ENCODE assay signal across 10 mouse cellular contexts in the genomic region with DNA sequence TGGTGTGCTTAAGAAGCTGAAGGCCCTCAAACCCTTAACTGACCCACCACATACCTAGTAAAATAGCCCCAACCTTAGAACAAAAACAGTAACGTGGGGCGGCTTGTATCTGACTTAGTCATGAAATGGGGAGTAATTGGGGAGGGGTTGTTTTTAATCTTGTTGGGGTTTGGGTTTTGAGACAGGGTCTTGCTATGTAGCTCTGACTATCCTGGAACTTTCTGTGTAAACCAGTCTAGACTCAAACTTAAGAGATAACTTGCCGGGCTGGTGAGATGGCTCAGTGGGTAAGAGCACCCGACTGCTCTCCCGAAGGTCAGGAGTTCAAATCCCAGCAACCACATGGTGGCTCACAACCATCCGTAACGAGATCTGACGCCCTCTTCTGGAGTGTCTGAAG. TPM values are rescaled to one million over a fixed set of nuclear protein-coding genes. Genes with fewer than 3 reads are reported as not detected.
A peak's percentile ranks its signal among the peaks of the same experiment; 100 is the strongest.
DNase-seq lines count a peak whose midpoint lies in the region; ATAC-seq and TF ChIP-seq lines count a peak whose summit lies in the region.
"Not testable (repeated sequence)": the region's sequence is repeated elsewhere in the genome, so short reads cannot be mapped to it uniquely, and the experiment has no call there.
"Had no signal": no experiment of that assay in that cellular context is flagged by ENCODE, and none has a peak within 500 bp of the region (broad histone marks: within the 10 kb centered on the region; RNA-seq: fewer than 3 reads in every experiment).

No protein-coding gene starts in this region.

- ATAC-seq in liver, embryonic 11.5 days (replicated peaks; ENCODE audit: low FRiP score) = peak; percentile 11; the same call in 1 of the 2 replicates
- peak; percentile 37; the same call in 1 of the 2 replicates for ATAC-seq in liver, embryonic 13.5 days (ENCODE audit: low read depth)
- peak; percentile 11; the same call in 1 of the 2 replicates for ATAC-seq in liver, embryonic 14.5 days (ENCODE audit: insufficient read depth)
- ATAC-seq in midbrain, embryonic 11.5 days (ENCODE audit: low FRiP score) = not testable (repeated sequence)

- not testable (repeated sequence) for TF ChIP-seq POLR2A in CH12.LX (IDR thresholded peaks at IDR 0.05; ENCODE audit: low read depth, low read length)

- H3K9me3 ChIP-seq in CH12.LX (replicated peaks; ENCODE audit: low read length); liver, embryonic 11.5 days (ENCODE audit: control insufficient read depth, low read length); liver, embryonic 13.5 days (replicated peaks); liver, embryonic 14.5 days (ENCODE audit: control insufficient read depth, low read length); midbrain, embryonic 11.5 days (ENCODE audit: control insufficient read depth, low read length): not testable (repeated sequence)

- TF ChIP-seq RAD21 in CH12.LX (IDR thresholded peaks at IDR 0.05; ENCODE audit: low read depth, low read length) = not testable (repeated sequence)

- H3K9ac ChIP-seq in CH12.LX (ENCODE audit: insufficient read depth, low read depth); liver, embryonic 11.5 days (ENCODE audit: low read depth, low read length); liver, embryonic 13.5 days; liver, embryonic 14.5 days (replicated peaks); midbrain, embryonic 11.5 days (ENCODE audit: low read length): not testable (repeated sequence)

- H3K27me3 ChIP-seq in CH12.LX (replicated peaks); liver, embryonic 11.5 days (replicated peaks; ENCODE audit: control insufficient read depth, insufficient read depth, low read length); liver, embryonic 13.5 days; liver, embryonic 14.5 days (ENCODE audit: control insufficient read depth, insufficient read depth, low read length); midbrain, embryonic 11.5 days (ENCODE audit: control insufficient read depth, insufficient read depth, low read length): not testable (repeated sequence)

- H3K79me2 ChIP-seq in CH12.LX (replicated peaks; ENCODE audit: control insufficient read depth, extremely low read depth, insufficient read depth, poor library complexity, severe bottlenecking) = not testable (repeated sequence)

- in situ Hi-C loops in CH12.LX (cut with MboI; ENCODE audit: low pct_ligation_motif_present, low pct_unique_long_range_greater_than_20kb, low sequenced_read_pairs) = not testable (repeated sequence)

- H3K4me1 ChIP-seq in CH12.LX (ENCODE audit: control insufficient read depth in 1 of 2, insufficient read depth in 2 of 2); liver, embryonic 11.5 days (replicated peaks; ENCODE audit: control insufficient read depth, insufficient read depth, low read length); liver, embryonic 14.5 days (replicated peaks; ENCODE audit: control insufficient read depth in 2 of 2, insufficient read depth in 2 of 2, low read length in 1 of 2); midbrain, embryonic 11.5 days (ENCODE audit: control insufficient read depth, insufficient read depth, low read length): not testable (repeated sequence)
- H3K4me1 ChIP-seq in liver, embryonic 13.5 days (replicated peaks) = peaks cover 14% of the 10 kb centered on the region

- dilution Hi-C loops in CH12.LX (cut with MboI; ENCODE audit: extremely low pct_ligation_motif_present, extremely low pct_unique_long_range_greater_than_20kb, low sequenced_read_pairs) = not testable (repeated sequence)

- H3K27ac ChIP-seq in CH12.LX (ENCODE audit: insufficient read depth, low read depth); liver, embryonic 11.5 days (ENCODE audit: low read depth, low read length); liver, embryonic 13.5 days; liver, embryonic 14.5 days; midbrain, embryonic 11.5 days (ENCODE audit: low read depth, low read length): not testable (repeated sequence)

- DNase-seq in CH12.LX (ENCODE audit: extremely low read depth); liver, embryonic 11.5 days (ENCODE audit: low spot score); liver, embryonic 13.5 days; liver, embryonic 14.5 days (ENCODE audit: low read depth in 3 of 3, low spot score in 3 of 3): not testable (repeated sequence)
- peak; percentile 79 for DNase-seq in midbrain, embryonic 11.5 days (ENCODE audit: low spot score, missing footprints)

- H3K36me3 ChIP-seq in CH12.LX (replicated peaks in 1 of 2; ENCODE audit: control insufficient read depth in 1 of 2, insufficient read depth in 1 of 2, low read length in 1 of 2) = peaks cover 30 to 50% of the 10 kb centered on the region in 2 experiments
- H3K36me3 ChIP-seq in liver, embryonic 11.5 days (ENCODE audit: control insufficient read depth, insufficient read depth, low read length) = peaks cover 24% of the 10 kb centered on the region
- peaks cover 45% of the 10 kb centered on the region for H3K36me3 ChIP-seq in liver, embryonic 13.5 days
- H3K36me3 ChIP-seq in liver, embryonic 14.5 days (replicated peaks; ENCODE audit: control insufficient read depth, insufficient read depth, low read depth) = peaks cover 27% of the 10 kb centered on the region
- H3K36me3 ChIP-seq in midbrain, embryonic 11.5 days (ENCODE audit: control insufficient read depth, insufficient read depth, low read length) = peaks cover 19% of the 10 kb centered on the region

- not testable (repeated sequence) for H3K4me3 ChIP-seq in CH12.LX (replicated peaks in 1 of 3; ENCODE audit: low read depth in 2 of 3, low read length in 2 of 3, poor library complexity in 1 of 3); liver, embryonic 11.5 days (ENCODE audit: low read depth, low read length); liver, embryonic 13.5 days (replicated peaks); liver, embryonic 14.5 days (ENCODE audit: insufficient read depth in 1 of 2, low read depth in 2 of 2, low read length in 2 of 2); midbrain, embryonic 11.5 days (ENCODE audit: low read depth, low read length)

- not testable (repeated sequence) for TF ChIP-seq CTCF in CH12.LX (conservative IDR thresholded peaks at IDR 0.05 in 1 of 2, IDR thresholded peaks at IDR 0.05 in 1 of 2; ENCODE audit: low read depth in 2 of 2, low read length in 2 of 2); liver, embryonic 14.5 days (IDR thresholded peaks at IDR 0.05; ENCODE audit: low read depth)

- H3K4me2 ChIP-seq in CH12.LX (ENCODE audit: insufficient read depth, low read depth, poor library complexity, severe bottlenecking); liver, embryonic 11.5 days; liver, embryonic 13.5 days; liver, embryonic 14.5 days (ENCODE audit: low read depth); midbrain, embryonic 11.5 days: not testable (repeated sequence)

- TF ChIP-seq EP300 in CH12.LX (IDR thresholded peaks at IDR 0.05; ENCODE audit: low read length); liver, embryonic 14.5 days (IDR thresholded peaks at IDR 0.05; ENCODE audit: low read depth): not testable (repeated sequence)

- 67% methylated on average over 7 of the region's 8 CpGs for whole genome bisulfite sequencing in liver, embryonic 11.5 days
- whole genome bisulfite sequencing in liver, embryonic 13.5 days (ENCODE audit: insufficient replicate concordance) = 55% methylated on average over 8 of the region's 8 CpGs
- WGBS in liver, embryonic 14.5 days (ENCODE audit: insufficient replicate concordance) = 61% methylated on average over 8 of the region's 8 CpGs
- WGBS in midbrain, embryonic 11.5 days = 73% methylated on average over 7 of the region's 8 CpGs

RNA-seq across cellular contexts. Expression of a gene that starts 9.0 kb away (rescaled TPM):
- total RNA-seq in CH12.LX (2012; rRNA removed) (462 and 546 TPM in 2 replicates), CH12.LX (2014; rRNA removed) (137 and 146 TPM in 2 replicates)
- polyA plus RNA-seq in CH12.LX (2012; ENCODE audit: insufficient read length, low read depth) = 408 and 446 TPM in 2 replicates
- 741 and 785 TPM in 2 replicates for polyA plus RNA-seq in liver, embryonic 11.5 days (2014; fragmentation: Nextera tagmentation; extraction: Ambion mirVana)
- polyA plus RNA-seq in liver, embryonic 13.5 days (2015; fragmentation: Nextera tagmentation; extraction: Ambion mirVana) = 407 and 475 TPM in 2 replicates
- polyA plus RNA-seq in liver, embryonic 14.5 days (2012; rRNA removed) = 91.4 and 135 TPM in 2 replicates
- 440 and 462 TPM in 2 replicates for polyA plus RNA-seq in liver, embryonic 14.5 days (2014; fragmentation: Nextera tagmentation; extraction: Ambion mirVana)
- polyA plus RNA-seq in midbrain, embryonic 11.5 days (2014; fragmentation: Nextera tagmentation; extraction: Ambion mirVana) = 658 and 748 TPM in 2 replicates

RNA-seq across cellular contexts. Expression of a gene that starts 14.7 kb away (rescaled TPM):
- total RNA-seq in CH12.LX (2012; rRNA removed) (152 and 200 TPM in 2 replicates), CH12.LX (2014; rRNA removed) (339 and 378 TPM in 2 replicates)
- polyA plus RNA-seq in CH12.LX (2012; ENCODE audit: insufficient read length, low read depth) = 160 and 179 TPM in 2 replicates
- polyA plus RNA-seq in liver, embryonic 11.5 days (2014; fragmentation: Nextera tagmentation; extraction: Ambion mirVana) = 188 and 198 TPM in 2 replicates
- polyA plus RNA-seq in liver, embryonic 13.5 days (2015; fragmentation: Nextera tagmentation; extraction: Ambion mirVana) = 94.3 and 104 TPM in 2 replicates
- polyA plus RNA-seq in liver, embryonic 14.5 days (2012; rRNA removed) = 15.5 and 27.6 TPM in 2 replicates
- 62.8 and 64.8 TPM in 2 replicates for polyA plus RNA-seq in liver, embryonic 14.5 days (2014; fragmentation: Nextera tagmentation; extraction: Ambion mirVana)
- polyA plus RNA-seq in midbrain, embryonic 11.5 days (2014; fragmentation: Nextera tagmentation; extraction: Ambion mirVana) = 147 and 152 TPM in 2 replicates

RNA-seq across cellular contexts. Expression of a gene that starts 16.8 kb away (rescaled TPM):
- 12.8 and 14.1 TPM in 2 replicates for total RNA-seq in CH12.LX (2012; rRNA removed)
- total RNA-seq in CH12.LX (2014; rRNA removed) = 10.7 and 12.9 TPM in 2 replicates
- polyA plus RNA-seq in CH12.LX (2012; ENCODE audit: insufficient read length, low read depth) = 8.7 TPM in 2 replicates
- 57.7 and 66.8 TPM in 2 replicates for polyA plus RNA-seq in liver, embryonic 11.5 days (2014; fragmentation: Nextera tagmentation; extraction: Ambion mirVana)
- 38.1 and 51.3 TPM in 2 replicates for polyA plus RNA-seq in liver, embryonic 13.5 days (2015; fragmentation: Nextera tagmentation; extraction: Ambion mirVana)
- polyA plus RNA-seq in liver, embryonic 14.5 days (2012; rRNA removed) = 17.7 and 22.0 TPM in 2 replicates
- 37.7 and 39.4 TPM in 2 replicates for polyA plus RNA-seq in liver, embryonic 14.5 days (2014; fragmentation: Nextera tagmentation; extraction: Ambion mirVana)
- 107 and 119 TPM in 2 replicates for polyA plus RNA-seq in midbrain, embryonic 11.5 days (2014; fragmentation: Nextera tagmentation; extraction: Ambion mirVana)

RNA-seq across cellular contexts. Expression of a gene that starts 23.9 kb away (rescaled TPM):
- total RNA-seq in CH12.LX (2012; rRNA removed) = 31.8 and 36.8 TPM in 2 replicates
- 41.4 and 49.1 TPM in 2 replicates for total RNA-seq in CH12.LX (2014; rRNA removed)
- 34.0 and 36.1 TPM in 2 replicates for polyA plus RNA-seq in CH12.LX (2012; ENCODE audit: insufficient read length, low read depth)
- polyA plus RNA-seq in liver, embryonic 11.5 days (2014; fragmentation: Nextera tagmentation; extraction: Ambion mirVana) = 93.5 and 95.5 TPM in 2 replicates
- polyA plus RNA-seq in liver, embryonic 13.5 days (2015; fragmentation: Nextera tagmentation; extraction: Ambion mirVana) = 26.4 and 31.0 TPM in 2 replicates
- polyA plus RNA-seq in liver, embryonic 14.5 days (2012; rRNA removed) = 13.5 and 14.7 TPM in 2 replicates
- 16.0 and 16.9 TPM in 2 replicates for polyA plus RNA-seq in liver, embryonic 14.5 days (2014; fragmentation: Nextera tagmentation; extraction: Ambion mirVana)
- 241 and 255 TPM in 2 replicates for polyA plus RNA-seq in midbrain, embryonic 11.5 days (2014; fragmentation: Nextera tagmentation; extraction: Ambion mirVana)

RNA-seq across cellular contexts. Expression of a gene that starts 46.3 kb away (rescaled TPM):
- not detected in 2 replicates for total RNA-seq in CH12.LX (2012; rRNA removed)
- not detected in 2 replicates for total RNA-seq in CH12.LX (2014; rRNA removed)
- polyA plus RNA-seq in CH12.LX (2012; ENCODE audit: insufficient read length, low read depth) = not detected in 2 replicates
- 0.47 TPM in 1 of 2 replicates, not detected in the other for polyA plus RNA-seq in liver, embryonic 11.5 days (2014; fragmentation: Nextera tagmentation; extraction: Ambion mirVana)
- not detected in 2 replicates for polyA plus RNA-seq in liver, embryonic 13.5 days (2015; fragmentation: Nextera tagmentation; extraction: Ambion mirVana)
- polyA plus RNA-seq in liver, embryonic 14.5 days (2012; rRNA removed) = 0.11 TPM in 1 of 2 replicates, not detected in the other
- not detected in 2 replicates for polyA plus RNA-seq in liver, embryonic 14.5 days (2014; fragmentation: Nextera tagmentation; extraction: Ambion mirVana)
- not detected in 2 replicates for polyA plus RNA-seq in midbrain, embryonic 11.5 days (2014; fragmentation: Nextera tagmentation; extraction: Ambion mirVana)
- total RNA-seq: adrenal gland, postnatal 25 days; adrenal gland, postnatal 36 days had no signal
- polyA plus RNA-seq: activated CD4-positive, CD25-positive, alpha-beta regulatory T cell, adult 4 months; C2C12; CD4-positive, CD25-positive, alpha-beta regulatory T cell, adult 4 months had no signal
